Mouse (Mus musculus): ENCODE measurements around the gene Lsm6.

DNA sequence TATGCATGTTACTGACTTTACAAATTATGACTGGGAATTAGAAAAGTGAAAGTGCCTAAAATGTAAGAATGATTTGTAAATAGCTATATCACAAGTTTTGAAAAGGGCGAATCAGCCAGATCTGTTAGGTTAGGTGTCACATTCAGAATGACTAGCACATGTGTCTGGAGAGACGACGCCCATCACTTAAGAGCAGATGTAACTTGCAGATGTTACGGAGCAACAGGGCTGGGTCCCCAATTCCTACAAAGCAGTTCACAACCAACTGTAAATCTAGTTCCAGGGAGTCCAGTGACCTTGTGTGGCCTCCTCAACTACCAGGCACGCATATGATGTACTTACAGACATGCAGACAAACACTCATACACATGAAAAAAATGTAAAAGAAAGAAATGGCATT is 12.5 kb downstream of the Lsm6 start:
- TF ChIP-seq EP300 (IDR thresholded peaks at IDR 0.05; ENCODE audit: insufficient read depth, low read depth, low read length) (no peak), CTCF (IDR thresholded peaks at IDR 0.05; ENCODE audit: low read depth, low read length) (no peak)

Measured in ES-Bruce4 (cell line).